Mouse (Mus musculus) forebrain, embryonic 14.5 days (tissue): ENCODE data around the gene Aqp11. TPM values are rescaled to one million over a fixed set of nuclear protein-coding genes. Genes with fewer than 3 reads are reported as not detected.

ENCODE experiments used
- ATAC-seq: fragments of 200-750 bp; cut with Nextera tagmentation; 2 replicates; pipeline ENCODE4 v1.8.0; 2017; ENCODE audit warnings: mild to moderate bottlenecking, moderate library complexity
- DNase-seq: peaks from one replicate; pipeline ENCODE4 v3.0.0-alpha.2; 2015; ENCODE audit warnings: low spot score
- H3K27ac ChIP-seq: fragments of 300-500 bp; sonication (generic); 2 replicates; pipeline ENCODE4 v1.5.1; 2014; ENCODE audit warnings: low read depth, mild to moderate bottlenecking, control low read depth, low read length, moderate library complexity
- H3K27me3 ChIP-seq: fragments of 300-500 bp; sonication (generic); replicated peaks from 2 replicates; pipeline ENCODE4 v1.6.1; 2014; ENCODE audit warnings: low read length, control low read depth, mixed read lengths; ENCODE audit not compliant: control insufficient read depth, insufficient read depth
- H3K36me3 ChIP-seq: fragments of 300-500 bp; sonication (generic); 2 replicates; pipeline ENCODE4 v1.6.1; 2014; ENCODE audit warnings: low read length, control low read depth; ENCODE audit not compliant: control insufficient read depth, insufficient read depth
- H3K4me1 ChIP-seq: fragments of 300-500 bp; sonication (generic); 2 replicates; pipeline ENCODE4 v1.6.1; 2014; ENCODE audit warnings: antibody characterized with exemption, low read length, control low read depth; ENCODE audit not compliant: control insufficient read depth, insufficient read depth
- H3K4me2 ChIP-seq: fragments of 300-500 bp; sonication (generic); 2 replicates; pipeline ENCODE4 v1.6.1; 2014; ENCODE audit warnings: mild to moderate bottlenecking, control low read depth, low read length
- H3K4me3 ChIP-seq: fragments of 300-500 bp; sonication (generic); 2 replicates; pipeline ENCODE4 v1.5.1; 2014; ENCODE audit warnings: low read depth, low read length, control low read depth
- H3K9ac ChIP-seq: fragments of 300-500 bp; sonication (generic); 2 replicates; pipeline ENCODE4 v1.6.1; 2014; ENCODE audit warnings: mild to moderate bottlenecking, low read length, control low read depth, moderate library complexity
- H3K9me3 ChIP-seq: fragments of 300-500 bp; sonication (generic); replicated peaks from 2 replicates; pipeline ENCODE4 v1.6.1; 2016; ENCODE audit warnings: low read length, control low read depth, mixed read lengths; ENCODE audit not compliant: control insufficient read depth
- WGBS: fragments of 180-500 bp; shearing (Covaris S2); extraction: QIAGEN DNeasy Blood & Tissue Kit; methylation state at CpG from one replicate; pipeline ENCODE4 v1.1.7; 2014; 5-methylcytosine and 5-hydroxymethylcytosine counted together
- polyA plus RNA-seq: library from polyadenylated mRNA; unstranded; fragments of >200 nt; fragmentation: Nextera tagmentation; extraction: Ambion mirVana; gene quantifications from 2 replicates; pipeline ENCODE4 v1.2.1, GENCODE M21; 2014

Gene Aqp11
- polyA plus RNA-seq, 1 experiment from 2014 or later = 9.3 TPM

- 0 out of 2 replicates have a peak, but pooled peaks cover 7% of the 10 kb centered on the region for H3K36me3 ChIP-seq
Measured at GRCm38 (mm10) chr7:97701106-97701505, 37.0 kb downstream of the Aqp11 start.

GRCm38 (mm10) chr7:97700173-97700572, 37.9 kb downstream of the Aqp11 start:
- H3K9ac ChIP-seq = no peak overlapping the region

More at GRCm38 (mm10) chr7:97701106-97701505, 37.0 kb downstream of the Aqp11 start:
- Histone ChIP-seq H3K4me3 (no peak overlapping the region), H3K9me3 (no peaks in the 10 kb centered on the region), H3K9ac (no peak overlapping the region), H3K4me1 (peaks cover under 1% of the 10 kb centered on the region), H3K4me2 (no peak overlapping the region), H3K27ac (no peak overlapping the region), H3K27me3 (no peaks in the 10 kb centered on the region)
- WGBS = 89% methylated on average over 6 of the region's 6 CpGs
- DNase-seq = no peak
- ATAC-seq = no peak

GRCm38 (mm10) chr7:97696506-97697254, 41.4 kb downstream of the Aqp11 start, which contains the start of gene Clns1a:
Clns1a (plus strand) TSS chr7:97696634.
- 0 out of 2 replicates have a peak, but pooled peaks cover 2% of the 10 kb centered on the region for H3K36me3 ChIP-seq
- H3K9me3 ChIP-seq = no peaks in the 10 kb centered on the region
- H3K9ac ChIP-seq = peak within 1 kb of the TSS; percentile 90
- WGBS = under 1% methylated on average over 63 of the region's 63 CpGs
- peak within 1 kb of the TSS; percentile 95 for H3K4me3 ChIP-seq
- peak within 1 kb of the TSS; percentile 71 for H3K4me2 ChIP-seq
- peak; percentile 97 for DNase-seq
- peaks cover 6% of the 10 kb centered on the region for H3K4me1 ChIP-seq
- peak within 1 kb of the TSS; percentile 75 for H3K27ac ChIP-seq
- peak; percentile 98 for ATAC-seq
- no peaks in the 10 kb centered on the region for H3K27me3 ChIP-seq

More at GRCm38 (mm10) chr7:97700173-97700572, 37.9 kb downstream of the Aqp11 start:
- H3K27ac ChIP-seq = no peak overlapping the region
- ATAC-seq = no peak
- H3K27me3 ChIP-seq = no peaks in the 10 kb centered on the region
- peaks cover 6% of the 10 kb centered on the region for H3K4me1 ChIP-seq
- no peak overlapping the region for H3K4me2 ChIP-seq
- WGBS = 90% methylated on average over 4 of the region's 4 CpGs
- 0 out of 2 replicates have a peak, but pooled peaks cover 2% of the 10 kb centered on the region for H3K36me3 ChIP-seq
- H3K4me3 ChIP-seq = no peak overlapping the region
- no peaks in the 10 kb centered on the region for H3K9me3 ChIP-seq
- no peak for DNase-seq

GRCm38 (mm10) chr7:97696133-97696505, 42.0 kb downstream of the Aqp11 start:
- ATAC-seq (peak; percentile 81), DNase-seq (no peak)
- H3K9ac ChIP-seq = peak overlapping the region; percentile 90
- peaks cover 6% of the 10 kb centered on the region for H3K4me1 ChIP-seq
- H3K36me3 ChIP-seq = 0 out of 2 replicates have a peak, but pooled peaks cover 2% of the 10 kb centered on the region
- peak overlapping the region; percentile 75 for H3K27ac ChIP-seq
- peak overlapping the region; percentile 71 for H3K4me2 ChIP-seq
- H3K4me3 ChIP-seq = peak overlapping the region; percentile 95
- no peaks in the 10 kb centered on the region for H3K9me3 ChIP-seq
- H3K27me3 ChIP-seq = no peaks in the 10 kb centered on the region
- 40% methylated on average over 19 of the region's 19 CpGs for WGBS

- 95% methylated on average over 1 of the region's 1 CpGs for WGBS
- peak overlapping the region; percentile 71; the same call in 1 of the 2 replicates for H3K4me2 ChIP-seq
- ATAC-seq (no peak), DNase-seq (no peak)
- no peaks in the 10 kb centered on the region for H3K27me3 ChIP-seq
- H3K36me3 ChIP-seq = 0 out of 2 replicates have a peak, but pooled peaks cover 2% of the 10 kb centered on the region
- peaks cover 6% of the 10 kb centered on the region for H3K4me1 ChIP-seq
- peak overlapping the region; percentile 90; the same call in 1 of the 2 replicates for H3K9ac ChIP-seq
- no peak overlapping the region for H3K27ac ChIP-seq
- no peak overlapping the region for H3K4me3 ChIP-seq
- H3K9me3 ChIP-seq = no peaks in the 10 kb centered on the region
Measured at GRCm38 (mm10) chr7:97695441-97695840, 42.6 kb downstream of the Aqp11 start.

- Histone ChIP-seq H3K9ac (no peak overlapping the region), H3K4me3 (no peak overlapping the region), H3K4me1 (no peaks in the 10 kb centered on the region), H3K27me3 (no peaks in the 10 kb centered on the region), H3K27ac (no peak overlapping the region), H3K9me3 (no peaks in the 10 kb centered on the region), H3K4me2 (no peak overlapping the region), H3K36me3 (peaks cover 32% of the 10 kb centered on the region)
- no peak for DNase-seq
- 81% methylated on average over 2 of the region's 2 CpGs for WGBS
- ATAC-seq = no peak
Measured at GRCm38 (mm10) chr7:97687831-97688230, 50.3 kb downstream of the Aqp11 start.

GRCm38 (mm10) chr7:97679239-97679638, 58.9 kb downstream of the Aqp11 start:
- H3K4me2 ChIP-seq = no peak overlapping the region
- peaks cover 65% of the 10 kb centered on the region for H3K36me3 ChIP-seq
- no peaks in the 10 kb centered on the region for H3K9me3 ChIP-seq
- H3K27me3 ChIP-seq = no peaks in the 10 kb centered on the region
- no peaks in the 10 kb centered on the region for H3K4me1 ChIP-seq
- H3K4me3 ChIP-seq = no peak overlapping the region
- DNase-seq (peak; percentile 75), ATAC-seq (no peak)
- 13% methylated on average over 1 of the region's 1 CpGs for WGBS
- no peak overlapping the region for H3K27ac ChIP-seq
- no peak overlapping the region for H3K9ac ChIP-seq
